Mouse (Mus musculus) hindbrain, embryonic 11.5 days (tissue): ENCODE results near the gene Mettl4. TPM values are rescaled to one million over a fixed set of nuclear protein-coding genes. Genes with fewer than 3 reads are reported as not detected.
"Not testable (repeated sequence)": the region's sequence is repeated elsewhere in the genome, so short reads cannot be mapped to it uniquely, and the experiment has no call there.

Experiments
- ATAC-seq: fragments of 200-750 bp; cut with Nextera tagmentation; 2 replicates; pipeline ENCODE4 v1.8.0; 2017; ENCODE audit warnings: mild to moderate bottlenecking, moderate TSS enrichment, moderate library complexity; ENCODE audit not compliant: low FRiP score
- DNase-seq: peaks from one replicate; pipeline ENCODE4 v3.0.0-alpha.2; 2015; ENCODE audit warnings: low spot score
- H3K27ac ChIP-seq: fragments of 300-500 bp; sonication (generic); 2 replicates; pipeline ENCODE4 v1.5.1; 2014; ENCODE audit warnings: mild to moderate bottlenecking, low read depth, low read length
- H3K27me3 ChIP-seq: fragments of 300-500 bp; sonication (generic); 2 replicates; pipeline ENCODE4 v1.6.1; 2014; ENCODE audit warnings: mild to moderate bottlenecking, low read length, moderate library complexity, mixed read lengths; ENCODE audit not compliant: control insufficient read depth, insufficient read depth
- H3K36me3 ChIP-seq: fragments of 300-500 bp; sonication (generic); 2 replicates; pipeline ENCODE4 v1.6.1; 2014; ENCODE audit warnings: mild to moderate bottlenecking, low read length, moderate library complexity, mixed read lengths; ENCODE audit not compliant: control insufficient read depth, insufficient read depth
- H3K4me1 ChIP-seq: fragments of 300-500 bp; sonication (generic); replicated peaks from 2 replicates; pipeline ENCODE4 v1.6.1; 2014; ENCODE audit warnings: low read length, mixed read lengths; ENCODE audit not compliant: control insufficient read depth, insufficient read depth
- H3K4me2 ChIP-seq: fragments of 300-500 bp; sonication (generic); replicated peaks from 2 replicates; pipeline ENCODE4 v1.6.1; 2014; ENCODE audit warnings: mild to moderate bottlenecking, low read depth, low read length
- H3K4me3 ChIP-seq: fragments of 300-500 bp; sonication (generic); 2 replicates; pipeline ENCODE4 v1.5.1; 2014; ENCODE audit warnings: low read depth, low read length
- H3K9ac ChIP-seq: fragments of 300-500 bp; sonication (generic); 2 replicates; pipeline ENCODE4 v1.6.1; 2014; ENCODE audit warnings: low read depth, low read length
- H3K9me3 ChIP-seq: fragments of 300-500 bp; sonication (generic); 2 replicates; pipeline ENCODE4 v1.6.1; 2016; ENCODE audit warnings: low read length; ENCODE audit not compliant: control insufficient read depth
- WGBS: fragments of 180-500 bp; shearing (Covaris S2); extraction: QIAGEN DNeasy Blood & Tissue Kit; methylation state at CpG from one replicate; pipeline ENCODE4 v1.1.7; 2014; 5-methylcytosine and 5-hydroxymethylcytosine counted together
- polyA plus RNA-seq: library from polyadenylated mRNA; unstranded; fragments of >200 nt; fragmentation: Nextera tagmentation; extraction: Ambion mirVana; gene quantifications from 2 replicates; pipeline ENCODE4 v1.2.1, GENCODE M21; 2014

The Mettl4 gene
- polyA plus RNA-seq, 1 experiment from 2014 or later = 36.3 TPM

DNA sequence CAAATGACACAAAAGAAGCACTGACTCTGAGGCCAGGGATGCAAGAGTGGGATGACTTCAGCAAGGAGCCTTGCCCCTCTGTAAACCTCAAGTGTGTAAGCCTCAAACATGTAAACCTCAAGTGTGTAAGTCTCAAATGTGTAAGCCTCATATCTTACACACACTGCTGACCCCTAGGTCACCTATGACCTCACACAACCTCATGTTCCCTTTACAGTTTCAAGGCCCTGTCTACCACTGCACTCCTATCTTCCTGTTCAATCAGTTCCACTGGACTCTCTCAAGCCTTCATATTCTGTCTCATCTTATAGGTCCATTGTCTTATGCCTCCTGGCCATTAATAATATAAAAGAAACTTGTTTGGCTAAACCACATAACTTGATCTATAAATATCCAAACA is 13.9 kb downstream of the Mettl4 start:
- H3K27me3 ChIP-seq = no peaks in the 10 kb centered on the region
- no peaks in the 10 kb centered on the region for H3K9me3 ChIP-seq
- DNase-seq = no peak
- H3K36me3 ChIP-seq = no peaks in the 10 kb centered on the region
- no peak overlapping the region for H3K4me3 ChIP-seq
- H3K27ac ChIP-seq = no peak overlapping the region
- no peak overlapping the region for H3K9ac ChIP-seq
- no peaks in the 10 kb centered on the region for H3K4me1 ChIP-seq
- H3K4me2 ChIP-seq = no peak overlapping the region
- peak; percentile 23; the same call in 1 of the 2 replicates for ATAC-seq

DNA sequence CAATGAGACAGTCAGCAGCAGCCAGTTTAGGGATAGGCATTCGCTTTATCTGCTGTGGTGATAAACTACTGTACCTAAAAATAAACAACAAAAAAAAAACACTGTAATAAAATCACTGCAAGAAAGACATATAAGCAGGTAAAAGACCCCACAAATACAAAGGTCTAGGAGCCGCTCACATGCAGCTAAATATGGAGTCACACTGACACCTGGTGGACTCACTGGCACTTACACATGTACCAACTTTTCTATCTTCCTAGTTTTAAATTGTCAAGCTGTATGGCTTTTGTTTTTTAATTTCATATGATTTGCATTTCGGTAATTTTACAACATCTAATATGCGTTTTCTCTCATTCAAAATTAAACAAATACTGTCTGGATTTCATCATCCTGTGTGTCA is 14.4 kb downstream of the Mettl4 start:
- ATAC-seq = peak; percentile 58; the same call in 1 of the 2 replicates

DNA sequence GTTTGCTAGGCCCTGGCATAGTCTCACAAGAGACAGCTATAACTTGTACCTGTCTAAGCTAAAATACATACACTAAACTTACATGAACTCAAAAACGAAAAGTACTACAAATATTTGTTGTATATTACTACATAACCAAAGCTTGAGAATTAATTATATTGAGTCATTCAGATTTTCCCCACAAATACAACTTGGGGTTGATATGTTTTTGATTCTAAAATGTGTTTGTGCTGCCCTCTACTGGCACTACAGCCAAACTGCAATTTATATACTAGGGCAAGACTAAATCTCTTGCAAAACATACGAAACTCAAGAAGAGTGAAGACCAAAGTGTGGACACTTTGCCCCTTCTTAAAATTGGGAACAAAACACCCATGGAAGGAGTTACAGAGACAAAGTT is 19.4 kb downstream of the Mettl4 start:
- H3K4me2 ChIP-seq, H3K27ac ChIP-seq, H3K4me1 ChIP-seq, ATAC-seq, H3K9me3 ChIP-seq, H3K36me3 ChIP-seq, H3K4me3 ChIP-seq, H3K9ac ChIP-seq, H3K27me3 ChIP-seq: not testable (repeated sequence)
- 32% methylated on average over 2 of the region's 2 CpGs for WGBS
- peak; percentile 69 for DNase-seq

More for the DNA sequence above, 14.4 kb downstream of the Mettl4 start:
- Histone ChIP-seq H3K4me2 (no peak overlapping the region), H3K27ac (no peak overlapping the region), H3K9ac (no peak overlapping the region), H3K36me3 (no peaks in the 10 kb centered on the region), H3K4me3 (no peak overlapping the region), H3K27me3 (no peaks in the 10 kb centered on the region), H3K9me3 (no peaks in the 10 kb centered on the region), H3K4me1 (no peaks in the 10 kb centered on the region)
- peak; percentile 33 for DNase-seq
- WGBS = 75% methylated on average over 4 of the region's 4 CpGs

DNA sequence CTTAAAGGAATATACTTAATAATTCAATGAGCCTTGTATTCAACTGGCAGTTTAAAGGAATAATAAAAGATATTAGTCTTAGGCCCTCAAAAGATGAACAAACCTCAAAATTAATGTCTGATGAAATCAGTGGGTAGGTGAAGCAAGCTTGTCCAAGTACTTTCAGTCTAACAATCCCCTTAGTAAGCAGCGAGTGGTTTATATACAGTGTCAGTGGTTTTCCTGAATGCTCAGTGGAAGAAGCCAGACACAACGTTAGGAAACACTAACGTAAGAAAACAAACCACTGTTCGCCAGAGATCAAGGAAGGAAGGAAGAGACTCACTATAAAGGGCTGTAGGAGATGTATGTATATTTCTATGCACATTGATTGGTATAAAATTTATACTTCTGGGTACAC is 23.1 kb downstream of the Mettl4 start:
- no peaks in the 10 kb centered on the region for H3K4me1 ChIP-seq
- WGBS = 92% methylated on average over 4 of the region's 4 CpGs
- no peak for DNase-seq
- H3K9me3 ChIP-seq = no peaks in the 10 kb centered on the region
- no peak for ATAC-seq
- H3K4me2 ChIP-seq = no peak overlapping the region
- H3K36me3 ChIP-seq = no peaks in the 10 kb centered on the region
- no peaks in the 10 kb centered on the region for H3K27me3 ChIP-seq
- no peak overlapping the region for H3K4me3 ChIP-seq
- no peak overlapping the region for H3K27ac ChIP-seq
- no peak overlapping the region for H3K9ac ChIP-seq

DNA sequence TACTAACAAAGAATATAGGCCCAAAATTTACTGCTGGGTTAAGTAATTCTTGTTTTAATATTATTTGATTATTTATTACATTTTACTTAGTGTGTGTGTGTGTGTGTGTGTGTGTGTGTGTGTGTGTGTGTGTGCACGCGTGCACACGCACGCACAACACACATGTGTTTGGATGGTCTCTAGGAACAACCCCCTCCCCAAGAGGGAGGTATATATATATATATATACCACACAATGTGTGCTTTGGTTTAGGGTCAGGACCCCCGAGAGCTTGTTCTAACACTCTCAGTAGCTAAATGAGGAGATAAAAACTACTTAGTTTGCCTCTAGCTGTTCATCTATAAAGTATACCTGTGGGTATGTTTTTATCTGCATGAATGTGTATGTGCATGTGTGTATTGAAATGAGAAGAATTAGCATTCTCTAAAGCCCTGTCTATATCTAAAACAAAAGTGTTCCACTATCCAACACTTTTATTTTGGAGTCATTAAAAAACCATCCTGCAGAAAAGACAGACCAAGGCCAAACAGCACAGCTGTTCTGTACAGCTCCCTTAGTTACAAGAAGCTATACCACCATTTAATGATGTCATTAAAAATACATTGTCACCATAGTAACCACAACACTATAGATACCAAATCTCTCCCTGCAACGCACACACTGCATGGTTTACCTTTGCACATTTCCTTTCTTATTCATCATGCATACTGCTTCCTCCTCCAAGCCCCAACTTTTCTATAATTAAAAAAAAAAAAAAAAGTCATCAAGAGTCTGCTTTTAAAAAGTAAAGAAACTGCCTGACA is 76.1 kb downstream of the Mettl4 start:
- no peak overlapping the region for H3K27ac ChIP-seq
- no peaks in the 10 kb centered on the region for H3K27me3 ChIP-seq
- no peaks in the 10 kb centered on the region for H3K9me3 ChIP-seq
- H3K36me3 ChIP-seq = no peaks in the 10 kb centered on the region
- H3K4me3 ChIP-seq = no peak overlapping the region
- ATAC-seq = peak; percentile 43; the same call in 1 of the 2 replicates
- no peak for DNase-seq
- H3K4me1 ChIP-seq = no peaks in the 10 kb centered on the region
- no peak overlapping the region for H3K4me2 ChIP-seq
- WGBS = 90% methylated on average over 6 of the region's 6 CpGs
- H3K9ac ChIP-seq = no peak overlapping the region
